Mouse (Mus musculus) heart, postnatal 0 days (tissue): ENCODE results near the gene Cenpn. TPM values are rescaled to one million over a fixed set of nuclear protein-coding genes. Genes with fewer than 3 reads are reported as not detected.
A peak's percentile ranks its signal among the peaks of the same experiment; 100 is the strongest.

ENCODE experiments used
- ATAC-seq: fragments of 200-750 bp; cut with Nextera tagmentation; 2 replicates; pipeline ENCODE4 v1.8.0; 2017; ENCODE audit warnings: low read depth, moderate number of reproducible peaks, moderate library complexity; ENCODE audit not compliant: insufficient read depth
- DNase-seq: peaks from one replicate; pipeline ENCODE4 v3.0.0-alpha.2; 2016; ENCODE audit warnings: low spot score
- H3K27ac ChIP-seq: fragments of 300-500 bp; sonication (generic); 2 replicates; pipeline ENCODE4 v1.5.1; 2014; ENCODE audit warnings: low read depth, mild to moderate bottlenecking
- H3K27me3 ChIP-seq: fragments of 300-500 bp; sonication (generic); 2 replicates; pipeline ENCODE4 v1.6.1; 2014; ENCODE audit warnings: low read length, mixed read lengths; ENCODE audit not compliant: control insufficient read depth, insufficient read depth
- H3K36me3 ChIP-seq: fragments of 300-500 bp; sonication (generic); replicated peaks from 2 replicates; pipeline ENCODE4 v1.6.1; 2014; ENCODE audit warnings: low read length, mixed read lengths; ENCODE audit not compliant: control insufficient read depth, insufficient read depth
- H3K4me1 ChIP-seq: fragments of 300-500 bp; sonication (generic); 2 replicates; pipeline ENCODE4 v1.6.1; 2014; ENCODE audit warnings: antibody characterized with exemption; ENCODE audit not compliant: control insufficient read depth, insufficient read depth
- H3K4me2 ChIP-seq: fragments of 300-500 bp; sonication (generic); 2 replicates; pipeline ENCODE4 v1.6.1; 2014; ENCODE audit warnings: low read depth, mild to moderate bottlenecking, low read length, moderate library complexity
- H3K4me3 ChIP-seq: fragments of 300-500 bp; sonication (generic); 2 replicates; pipeline ENCODE4 v1.5.1; 2014; ENCODE audit warnings: low read depth, low read length
- H3K9ac ChIP-seq: fragments of 300-500 bp; sonication (generic); replicated peaks from 2 replicates; pipeline ENCODE4 v1.6.1; 2014; ENCODE audit warnings: low read depth, low read length, mixed read lengths
- H3K9me3 ChIP-seq: fragments of 300-500 bp; sonication (generic); replicated peaks from 2 replicates; pipeline ENCODE4 v1.6.1; 2016; ENCODE audit warnings: low read length; ENCODE audit not compliant: control insufficient read depth
- CTCF ChIP-seq: IDR thresholded peaks from 2 replicates; pipeline ENCODE4 v1.5.1; 2016; ENCODE audit warnings: antibody characterized with exemption, control low read depth, low read depth
- EP300 ChIP-seq: IDR thresholded peaks from 2 replicates; pipeline ENCODE4 v1.6.1; 2016; ENCODE audit warnings: antibody characterized with exemption, low read depth
- WGBS: fragments of 180-500 bp; shearing (Covaris S2); extraction: QIAGEN DNeasy Blood & Tissue Kit; methylation state at CpG from one replicate; pipeline ENCODE4 v1.1.7; 2014; 5-methylcytosine and 5-hydroxymethylcytosine counted together
- polyA plus RNA-seq: library from polyadenylated mRNA; unstranded; fragments of >200 nt; fragmentation: Nextera tagmentation; extraction: Ambion mirVana; gene quantifications from 2 replicates; pipeline ENCODE4 v1.2.1, GENCODE M21; 2015
- total RNA-seq: library from RNA; depleted of rRNA; stranded (reverse); fragments of >200 nt; gene quantifications from 2 replicates; pipeline ENCODE4 v1.2.3, GENCODE M21; 2014; ENCODE audit warnings: low replicate concordance; rRNA removed

Gene Cenpn
- total RNA-seq (4.4 and 19.2 TPM in 2 replicates), polyA plus RNA-seq (9.4 and 10.1 TPM in 2 replicates)

GRCm38 (mm10) chr8:116921337-116922059 is at the start of gene Cenpn, which contains the start of gene Cmc2:
Gene Cenpn, plus strand, starts transcription at chr8:116921730.
Gene Cmc2, minus strand, starts transcription at chr8:116921455.
- no peak for TF ChIP-seq CTCF
- peak; percentile 78; the same call in 1 of the 2 replicates for TF ChIP-seq EP300
- Histone ChIP-seq H3K9ac (peak within 1 kb of the TSS; percentile 75), H3K27me3 (no peaks in the 10 kb centered on the region), H3K4me1 (peaks cover 10% of the 10 kb centered on the region), H3K27ac (peak within 1 kb of the TSS; percentile 94), H3K4me2 (peak within 1 kb of the TSS; percentile 66), H3K36me3 (peaks cover 10% of the 10 kb centered on the region), H3K9me3 (no peaks in the 10 kb centered on the region), H3K4me3 (peak within 1 kb of the TSS; percentile 93)
- WGBS = under 1% methylated on average over 57 of the region's 57 CpGs
- peak; percentile 94 for DNase-seq
- ATAC-seq = peak; percentile 94

GRCm38 (mm10) chr8:116872761-116873342 is 48.7 kb upstream of the Cenpn start:
- DNase-seq (no peak), ATAC-seq (peak; percentile 41; the same call in 1 of the 2 replicates)
- no peaks in the 10 kb centered on the region for H3K36me3 ChIP-seq
- H3K27me3 ChIP-seq = no peaks in the 10 kb centered on the region
- H3K4me1 ChIP-seq = no peaks in the 10 kb centered on the region
- TF ChIP-seq EP300 = no peak
- TF ChIP-seq CTCF = peak; percentile 42; the same call in 1 of the 2 replicates
- no peak overlapping the region for H3K9ac ChIP-seq
- H3K4me3 ChIP-seq = no peak overlapping the region
- no peak overlapping the region for H3K27ac ChIP-seq
- no peak overlapping the region for H3K4me2 ChIP-seq
- 0 out of 2 replicates have a peak, but pooled peaks cover 4% of the 10 kb centered on the region for H3K9me3 ChIP-seq
- WGBS = 50% methylated on average over 2 of the region's 2 CpGs

- no peak for ATAC-seq
Measured at GRCm38 (mm10) chr8:116873586-116873985, 47.9 kb upstream of the Cenpn start.

GRCm38 (mm10) chr8:116873986-116874385 is 47.5 kb upstream of the Cenpn start:
- Histone ChIP-seq H3K36me3 (no peaks in the 10 kb centered on the region), H3K4me1 (no peaks in the 10 kb centered on the region), H3K9me3 (0 out of 2 replicates have a peak, but pooled peaks cover 4% of the 10 kb centered on the region), H3K27me3 (no peaks in the 10 kb centered on the region), H3K9ac (no peak overlapping the region), H3K4me3 (no peak overlapping the region), H3K27ac (no peak overlapping the region), H3K4me2 (no peak overlapping the region)
- TF ChIP-seq EP300 = no peak
- no peak for TF ChIP-seq CTCF
- 76% methylated on average over 8 of the region's 8 CpGs for WGBS
- ATAC-seq = no peak
- no peak for DNase-seq

More at GRCm38 (mm10) chr8:116873586-116873985, 47.9 kb upstream of the Cenpn start:
- Histone ChIP-seq H3K27me3 (no peaks in the 10 kb centered on the region), H3K4me1 (no peaks in the 10 kb centered on the region), H3K27ac (no peak overlapping the region), H3K4me3 (no peak overlapping the region), H3K36me3 (no peaks in the 10 kb centered on the region), H3K9ac (no peak overlapping the region), H3K9me3 (0 out of 2 replicates have a peak, but pooled peaks cover 4% of the 10 kb centered on the region), H3K4me2 (no peak overlapping the region)
- no peak for DNase-seq
- 76% methylated on average over 11 of the region's 11 CpGs for WGBS
- TF ChIP-seq EP300 (no peak), CTCF (no peak)

GRCm38 (mm10) chr8:116875798-116876450 is 45.6 kb upstream of the Cenpn start:
- WGBS = 81% methylated on average over 17 of the region's 17 CpGs
- Histone ChIP-seq H3K27me3 (no peaks in the 10 kb centered on the region), H3K36me3 (no peaks in the 10 kb centered on the region), H3K4me2 (no peak overlapping the region), H3K4me3 (no peak overlapping the region), H3K4me1 (no peaks in the 10 kb centered on the region), H3K9me3 (0 out of 2 replicates have a peak, but pooled peaks cover 4% of the 10 kb centered on the region), H3K27ac (no peak overlapping the region; the same call in 1 of the 2 replicates), H3K9ac (no peak overlapping the region)
- ATAC-seq = no peak
- TF ChIP-seq CTCF (no peak), EP300 (no peak)
- DNase-seq = no peak
